ENCODE assay signal across 10 mouse cellular contexts in genomic region chr16:57427516-57428285, GRCm38 (mm10).
DNase-seq lines count a peak whose midpoint lies in the region; ATAC-seq and TF ChIP-seq lines count a peak whose summit lies in the region.
"Had no signal": no experiment of that assay in that cellular context is flagged by ENCODE, and none has a peak within 500 bp of the region (broad histone marks: within the 10 kb centered on the region; RNA-seq: fewer than 3 reads in every experiment).

No protein-coding gene starts in this region.

- no peaks in the 10 kb centered on the region for H3K36me3 ChIP-seq in intestine, postnatal 0 days (ENCODE audit: control insufficient read depth, insufficient read depth)
- no peaks in the 10 kb centered on the region for H3K36me3 ChIP-seq in stomach, embryonic 16.5 days (ENCODE audit: control insufficient read depth, insufficient read depth, low read length)
- H3K36me3 ChIP-seq: limb, embryonic 13.5 days had no signal

- H3K9ac ChIP-seq in intestine, postnatal 0 days (ENCODE audit: low read depth, low read length), result no peak overlapping the region
- no peak overlapping the region for H3K9ac ChIP-seq in stomach, embryonic 16.5 days (ENCODE audit: low read length)
- H3K9ac ChIP-seq: limb, embryonic 13.5 days had no signal

- ATAC-seq in intestine, postnatal 0 days, result 0 out of 2 replicates have a peak, but pooled peaks have one; percentile 28
- ATAC-seq in stomach, embryonic 16.5 days (ENCODE audit: insufficient read depth, low FRiP score), result no peak
- ATAC-seq in erythroblast, adult 5-6 weeks (replicated peaks; ENCODE audit: low FRiP score, poor library complexity, severe bottlenecking), result no peak

- peak; percentile 19 for DNase-seq in kidney, adult 11 months
- DNase-seq in kidney, adult 18-20 months, result no peak
- DNase-seq in gonadal fat pad, adult 2 months (ENCODE audit: low read depth), result peak; percentile 37
- no peak for DNase-seq in left cerebral cortex, adult 2 months (ENCODE audit: extremely low spot score in 1 of 2, low spot score in 2 of 2)
- no peak for DNase-seq in B cell, adult 2 months

- WGBS in intestine, postnatal 0 days, result 60% methylated on average over 7 of the region's 7 CpGs
- 54% methylated on average over 7 of the region's 7 CpGs for WGBS in stomach, embryonic 16.5 days

- H3K4me2 ChIP-seq in intestine, postnatal 0 days (replicated peaks; ENCODE audit: low read depth), result no peak overlapping the region
- no peak overlapping the region for H3K4me2 ChIP-seq in stomach, embryonic 16.5 days (ENCODE audit: low read depth, low read length)
- H3K4me2 ChIP-seq: limb, embryonic 13.5 days had no signal

- H3K27me3 ChIP-seq in intestine, postnatal 0 days (replicated peaks; ENCODE audit: control insufficient read depth, insufficient read depth, low read length), result no peaks in the 10 kb centered on the region
- H3K27me3 ChIP-seq in stomach, embryonic 16.5 days (ENCODE audit: control insufficient read depth, insufficient read depth, low read length), result no peaks in the 10 kb centered on the region
- H3K27me3 ChIP-seq: CH12.LX; limb, embryonic 13.5 days had no signal

- no peak overlapping the region for H3K4me3 ChIP-seq in intestine, postnatal 0 days (ENCODE audit: low read depth, low read length)
- H3K4me3 ChIP-seq in stomach, embryonic 16.5 days (replicated peaks; ENCODE audit: low read length), result no peak overlapping the region
- H3K4me3 ChIP-seq in left cerebral cortex, adult 2 months, result no peak overlapping the region
- H3K4me3 ChIP-seq: limb, embryonic 13.5 days had no signal

- TF ChIP-seq CTCF in intestine, postnatal 0 days (IDR thresholded peaks at IDR 0.05; ENCODE audit: low read depth), result no peak
- no peak for TF ChIP-seq CTCF in left cerebral cortex, adult 2 months (IDR thresholded peaks at IDR 0.05)

- intact Hi-C loops in left cerebral cortex, adult 2 months (cut with DNase I), result no loop called here

- H3K27ac ChIP-seq in intestine, postnatal 0 days (ENCODE audit: low read depth, low read length), result no peak overlapping the region
- H3K27ac ChIP-seq in stomach, embryonic 16.5 days (ENCODE audit: low read length), result peak overlapping the region; percentile 71
- H3K27ac ChIP-seq in left cerebral cortex, adult 2 months, result no peak overlapping the region
- H3K27ac ChIP-seq: limb, embryonic 13.5 days had no signal

- H3K9me3 ChIP-seq in intestine, postnatal 0 days (ENCODE audit: control insufficient read depth), result no peaks in the 10 kb centered on the region
- no peaks in the 10 kb centered on the region for H3K9me3 ChIP-seq in stomach, embryonic 16.5 days (replicated peaks; ENCODE audit: control insufficient read depth, low read length)
- H3K9me3 ChIP-seq: limb, embryonic 13.5 days had no signal

- H3K4me1 ChIP-seq in intestine, postnatal 0 days (replicated peaks; ENCODE audit: control insufficient read depth, insufficient read depth, low read length), result no peaks in the 10 kb centered on the region
- peaks cover 15% of the 10 kb centered on the region for H3K4me1 ChIP-seq in stomach, embryonic 16.5 days (ENCODE audit: control insufficient read depth, insufficient read depth, low read length)

Comparison
In these comparisons a context has a peak if more than half of its experiments do, and no peak if none do; other contexts are left out.
1. DNase-seq: peak in kidney, adult 11 months (single experiment) and gonadal fat pad, adult 2 months (single experiment); none in kidney, adult 18-20 months (single experiment), left cerebral cortex, adult 2 months (0 of 2) and B cell, adult 2 months (0 of 2).